Mouse (Mus musculus) thymus, postnatal 4 days (tissue): ENCODE measurements around the gene Dlg5.

Source experiments
- DNase-seq: peaks from one replicate; pipeline ENCODE4 v3.0.0; 2021

Gene Dlg5

GRCm38 (mm10) chr14:24232641-24233633 lies 12.8 kb downstream of the Dlg5 start:
- no peak for DNase-seq

- DNase-seq = no peak
These were observed 17.2 kb downstream of the Dlg5 start for GRCm38 (mm10) chr14:24228549-24228948.

DNA sequence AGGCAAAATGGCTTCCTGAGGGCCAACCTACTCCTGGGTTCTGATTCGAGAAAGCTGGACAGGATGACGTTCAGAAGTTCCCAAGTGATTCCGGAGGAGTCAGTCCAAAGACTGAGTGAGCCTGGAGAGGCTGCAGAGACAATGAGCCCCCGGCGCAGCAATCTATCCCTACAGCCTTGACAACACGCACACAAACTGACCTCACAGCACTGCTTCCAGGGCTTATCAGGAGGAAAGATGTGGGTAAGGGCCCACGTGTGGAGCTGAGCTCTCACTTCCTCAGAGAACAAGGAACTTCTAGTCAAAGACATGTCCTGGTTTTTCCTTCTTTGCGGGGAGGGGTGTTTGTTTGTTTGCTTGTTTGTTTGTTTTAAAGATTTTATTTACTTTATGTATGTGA lies 18.7 kb downstream of the Dlg5 start:
- no peak for DNase-seq

DNA sequence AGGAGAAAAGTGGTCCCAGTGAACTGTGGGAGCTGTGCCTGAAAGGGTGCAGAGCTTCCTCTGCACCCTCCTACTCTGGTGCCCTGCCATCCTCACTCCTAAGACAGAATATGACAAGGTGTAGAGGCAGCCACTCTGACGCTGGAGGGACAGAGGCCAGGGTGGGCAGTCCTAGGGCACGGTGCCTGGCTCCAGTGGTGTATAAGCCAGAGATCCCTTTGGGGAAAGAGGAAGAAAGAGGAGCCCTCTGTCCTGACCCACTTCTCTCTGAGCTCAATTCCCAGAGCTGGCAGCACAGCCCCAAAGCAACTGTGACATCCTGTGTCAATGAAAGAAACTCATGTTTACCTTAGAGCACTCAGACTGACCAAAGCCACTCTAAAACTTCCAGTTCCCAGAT lies 19.4 kb downstream of the Dlg5 start:
- no peak for DNase-seq

GRCm38 (mm10) chr14:24222759-24223158 lies 23.0 kb downstream of the Dlg5 start:
- no peak for DNase-seq

DNA sequence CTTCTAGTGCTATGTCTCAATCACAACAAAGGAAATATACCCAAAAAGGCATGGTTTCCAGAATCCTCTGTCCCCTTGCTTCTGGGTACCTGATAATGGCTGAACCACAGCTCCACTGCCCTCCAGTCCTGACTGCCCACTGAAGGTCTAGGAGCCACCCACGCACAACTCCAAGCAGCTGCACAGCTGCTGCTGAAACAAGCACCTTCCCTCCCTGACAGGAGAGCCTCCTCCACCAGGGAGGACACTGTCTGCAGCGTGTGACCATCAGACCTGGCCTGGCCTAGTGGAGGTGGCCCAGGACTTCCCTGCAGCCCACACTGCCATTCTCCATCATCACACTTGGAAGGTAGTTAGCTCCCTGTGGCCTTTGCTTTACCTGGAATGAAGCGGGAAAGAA lies 23.4 kb downstream of the Dlg5 start:
- DNase-seq = no peak

DNA sequence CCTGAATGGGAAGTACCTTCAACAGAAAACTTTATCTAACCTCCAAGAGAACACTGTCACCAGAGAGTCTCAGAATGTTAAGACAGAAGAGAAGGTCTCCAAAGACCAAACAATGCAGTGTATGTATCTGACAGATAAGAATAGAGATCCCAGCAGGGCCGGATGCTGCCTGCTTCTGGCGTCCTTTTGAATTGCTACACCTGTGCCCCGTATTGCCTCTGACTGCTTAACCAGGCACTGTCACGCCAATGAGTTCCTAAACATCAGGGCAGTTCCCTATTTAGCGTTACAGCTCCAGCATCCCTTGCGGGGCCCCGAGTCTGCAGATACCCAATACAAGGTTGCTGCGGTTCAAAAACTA lies 28.4 kb downstream of the Dlg5 start:
- no peak for DNase-seq

- no peak for DNase-seq
These were observed 28.9 kb downstream of the Dlg5 start for GRCm38 (mm10) chr14:24216678-24217361.

DNA sequence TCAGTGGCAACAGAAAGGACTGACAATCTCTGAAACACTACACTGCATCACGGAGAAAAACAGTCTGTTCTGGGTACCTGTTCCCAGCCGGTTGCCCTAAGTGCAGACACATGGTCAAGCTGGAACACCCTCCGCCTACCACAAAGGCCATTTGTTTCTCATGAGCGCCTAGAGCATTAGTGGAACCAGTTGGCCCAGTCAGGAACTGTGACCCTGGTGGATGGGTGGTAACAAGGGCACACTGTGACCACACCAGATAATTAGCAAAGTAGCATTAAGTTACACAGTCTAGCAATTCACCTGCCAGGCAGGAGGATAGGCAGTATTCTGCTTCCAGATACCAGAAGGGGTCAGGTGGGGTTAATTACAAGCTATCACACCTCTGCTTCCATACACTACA lies 29.7 kb downstream of the Dlg5 start:
- no peak for DNase-seq

- no peak for DNase-seq
These were observed 31.3 kb downstream of the Dlg5 start for GRCm38 (mm10) chr14:24214436-24214835.

DNA sequence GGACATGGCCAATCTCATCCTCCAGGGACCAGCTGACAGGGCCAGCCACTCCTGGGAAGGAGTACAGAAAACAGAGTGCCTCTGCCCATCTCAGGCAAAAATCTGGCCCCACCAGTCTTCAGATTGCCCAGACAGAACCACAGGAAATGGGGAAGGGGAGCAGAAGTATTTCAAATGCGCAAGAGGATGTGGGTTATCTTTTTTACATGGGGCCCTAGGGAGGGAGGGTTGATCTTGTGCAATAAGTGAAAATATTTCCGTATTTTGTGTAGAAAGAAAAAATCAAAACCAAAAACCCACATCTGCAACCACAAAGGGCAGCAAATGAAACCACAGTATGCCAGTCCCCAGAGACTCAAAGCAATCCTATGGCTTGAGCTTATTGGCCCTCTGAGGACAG lies 32.4 kb downstream of the Dlg5 start:
- no peak for DNase-seq

DNA sequence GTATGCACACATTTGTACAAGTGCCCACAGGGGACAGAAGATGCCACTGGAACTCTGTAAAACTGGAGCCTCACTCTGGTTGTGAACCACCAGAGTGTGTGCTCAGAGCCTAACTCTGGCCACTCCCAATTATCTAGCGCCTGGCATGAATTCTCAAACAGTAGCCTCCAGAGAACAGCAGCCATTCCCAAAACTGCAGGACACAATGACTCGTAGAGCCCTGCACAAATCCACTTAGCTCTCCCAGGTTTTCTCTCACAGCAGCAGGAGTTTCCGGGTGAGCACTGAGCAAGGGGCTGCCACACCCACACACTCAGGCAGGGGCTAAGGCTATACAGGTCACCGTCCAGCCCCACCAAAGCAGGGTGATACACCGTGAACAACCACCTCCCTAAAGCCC lies 32.9 kb downstream of the Dlg5 start:
- no peak for DNase-seq

DNA sequence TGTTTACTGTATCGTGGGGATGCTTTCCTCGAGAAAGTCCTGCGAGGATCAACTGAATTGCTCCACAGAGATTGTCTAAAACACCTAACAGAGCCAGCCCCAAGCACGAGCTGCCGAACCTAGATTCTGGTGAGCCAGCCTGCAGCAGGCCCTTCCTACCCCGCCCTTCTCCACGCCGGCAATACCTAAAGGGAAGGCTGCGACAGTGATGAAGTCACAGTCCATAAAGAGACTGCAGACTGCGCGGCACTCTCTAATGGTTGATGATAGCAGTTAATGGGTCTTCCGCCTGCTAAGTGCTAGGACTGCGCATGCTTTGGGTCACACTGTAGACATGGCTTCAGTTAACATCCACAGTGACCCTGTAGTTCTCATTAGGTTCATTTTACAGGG lies 38.4 kb downstream of the Dlg5 start:
- DNase-seq = no peak

- DNase-seq = no peak
These were observed 38.9 kb downstream of the Dlg5 start for GRCm38 (mm10) chr14:24206736-24207359.

DNA sequence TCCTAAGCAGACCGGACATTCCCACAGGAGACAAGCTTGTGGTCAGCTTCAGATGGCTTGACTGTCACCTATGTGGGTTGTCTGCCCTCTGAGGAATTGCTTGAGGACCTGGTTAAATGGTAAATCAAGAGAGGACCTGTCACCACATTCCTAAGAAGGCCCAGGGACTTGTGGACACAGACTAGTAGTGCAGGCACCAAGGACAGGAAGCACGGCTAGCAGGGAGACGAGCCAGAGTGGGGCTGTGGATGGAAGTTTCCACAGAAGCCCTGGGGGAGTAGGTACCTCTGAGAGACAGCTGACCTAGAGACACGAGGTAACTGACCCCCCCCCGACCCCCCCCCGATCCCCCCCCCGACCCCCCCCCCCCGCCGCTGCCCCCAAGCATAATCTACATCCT lies 39.4 kb downstream of the Dlg5 start:
- no peak for DNase-seq

GRCm38 (mm10) chr14:24205281-24205871 lies 40.3 kb downstream of the Dlg5 start:
- no peak for DNase-seq

GRCm38 (mm10) chr14:24203210-24203609 lies 42.5 kb downstream of the Dlg5 start:
- no peak for DNase-seq

DNA sequence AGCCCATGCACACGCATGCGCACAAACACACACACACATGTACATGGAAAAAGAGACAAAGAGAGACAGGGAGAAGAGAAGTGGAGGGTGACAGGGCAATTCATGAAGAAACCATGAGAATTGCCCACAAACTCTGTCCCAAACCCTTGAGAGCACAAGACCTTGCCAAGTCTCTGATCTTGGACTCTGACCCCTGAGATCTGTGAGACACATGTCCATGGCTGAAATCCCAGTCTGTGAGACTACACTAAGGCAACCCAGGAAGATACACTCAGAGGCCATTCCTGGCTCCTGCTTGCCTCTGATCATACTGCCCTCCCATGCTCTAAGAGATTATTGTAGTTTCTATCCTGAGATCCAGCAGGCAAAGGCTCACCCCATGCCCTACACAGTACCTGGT lies 44.9 kb downstream of the Dlg5 start:
- no peak for DNase-seq

GRCm38 (mm10) chr14:24199732-24200131 lies 46.0 kb downstream of the Dlg5 start:
- no peak for DNase-seq

- DNase-seq = no peak
These were observed 47.9 kb downstream of the Dlg5 start for GRCm38 (mm10) chr14:24197865-24198264.

GRCm38 (mm10) chr14:24196947-24197346 lies 48.8 kb downstream of the Dlg5 start:
- DNase-seq = no peak

- DNase-seq = no peak
These were observed 55.6 kb downstream of the Dlg5 start for GRCm38 (mm10) chr14:24190131-24190530.

GRCm38 (mm10) chr14:24189598-24189997 lies 56.1 kb downstream of the Dlg5 start:
- DNase-seq = no peak
